Mouse (Mus musculus) liver, adult 2 months (tissue): ENCODE results near the gene Grhl1. TPM values are rescaled to one million over a fixed set of nuclear protein-coding genes. Genes with fewer than 3 reads are reported as not detected.

Experiments used
- DNase-seq: peaks from one replicate; pipeline ENCODE4 v3.0.0-alpha.2; 2011; ENCODE audit warnings: low read depth, low spot score; ENCODE audit errors: extremely low read depth
- H3K27ac ChIP-seq: fragments of 200-500 bp; replicated peaks from 2 replicates; pipeline ENCODE4 v1.5.1; 2012; ENCODE audit warnings: low read depth, mild to moderate bottlenecking, control low read depth, inconsistent platforms, low read length; ENCODE audit not compliant: insufficient read depth
- H3K27me3 ChIP-seq: fragments of 200-500 bp; 2 replicates; pipeline ENCODE4 v1.6.1; 2012; ENCODE audit warnings: mild to moderate bottlenecking, moderate library complexity, low read length, inconsistent platforms; ENCODE audit not compliant: control insufficient read depth, insufficient read depth
- H3K36me3 ChIP-seq: fragments of 200-500 bp; 2 replicates; pipeline ENCODE4 v1.6.1; 2012; ENCODE audit warnings: low read length, inconsistent platforms; ENCODE audit not compliant: control insufficient read depth, insufficient read depth
- H3K4me1 ChIP-seq: fragments of 200-500 bp; 2 replicates; pipeline ENCODE4 v1.6.1; 2011; ENCODE audit warnings: low read length; ENCODE audit not compliant: control insufficient read depth, insufficient read depth
- H3K4me3 ChIP-seq: fragments of 200-500 bp; 2 replicates; pipeline ENCODE4 v1.5.1; 2011; ENCODE audit warnings: low read depth, mild to moderate bottlenecking, control low read depth, low read length, moderate library complexity; ENCODE audit not compliant: insufficient read depth
- H3K79me2 ChIP-seq: fragments of 200-500 bp; 2 replicates; pipeline ENCODE4 v1.6.1; 2012; ENCODE audit warnings: inconsistent platforms, mild to moderate bottlenecking, low read length, moderate library complexity; ENCODE audit not compliant: control insufficient read depth, insufficient read depth
- H3K9ac ChIP-seq: fragments of 200-500 bp; 2 replicates; pipeline ENCODE4 v1.6.1; 2012; ENCODE audit warnings: low read depth, mild to moderate bottlenecking, control low read depth, inconsistent platforms, low read length
- CTCF ChIP-seq: fragments of 200-500 bp; IDR thresholded peaks from 2 replicates; pipeline ENCODE4 v1.5.1; 2011; ENCODE audit warnings: low read depth, low read length, control low read depth
- POLR2A ChIP-seq: fragments of 200-500 bp; IDR thresholded peaks from 2 replicates; pipeline ENCODE4 v1.6.1; 2011; ENCODE audit warnings: low read length, control low read depth; ENCODE audit not compliant: insufficient read depth; ENCODE audit errors: extremely low read depth
- WGBS: fragments of 180-500 bp; shearing (Covaris S2); methylation state at CpG from one replicate; pipeline ENCODE4 v1.1.7; 2018; 5-methylcytosine and 5-hydroxymethylcytosine counted together
- polyA plus RNA-seq: library from polyadenylated mRNA; depleted of rRNA; stranded (reverse); fragments of >200 nt; gene quantifications from 2 replicates; pipeline ENCODE4 v1.2.3, GENCODE M21; 2012
- total RNA-seq: library from RNA; depleted of rRNA; stranded (reverse); fragments of >200 nt; gene quantifications from 2 replicates; pipeline ENCODE4 v1.2.3, GENCODE M21; 2014

Gene Grhl1
- total and polyA plus RNA-seq, 2 experiments: 0.28 to 0.42 TPM

GRCm38 (mm10) chr12:24626401-24626800 lies 54.3 kb downstream of the Grhl1 start:
- Histone ChIP-seq H3K36me3 (no peaks in the 10 kb centered on the region), H3K27ac (peak overlapping the region; percentile 87), H3K79me2 (no peaks in the 10 kb centered on the region), H3K4me3 (no peak overlapping the region), H3K9ac (no peak overlapping the region; the same call in 1 of the 2 replicates), H3K27me3 (no peaks in the 10 kb centered on the region), H3K4me1 (peaks cover 16% of the 10 kb centered on the region)
- 22% methylated on average over 5 of the region's 5 CpGs for WGBS
- DNase-seq: peak; percentile 99
- TF ChIP-seq POLR2A: no peak
- TF ChIP-seq CTCF: no peak

- 16% methylated on average over 3 of the region's 3 CpGs for WGBS
- H3K36me3 ChIP-seq: no peaks in the 10 kb centered on the region
- no peaks in the 10 kb centered on the region for H3K79me2 ChIP-seq
- H3K27ac ChIP-seq: peak overlapping the region; percentile 87
- H3K4me1 ChIP-seq: peaks cover 16% of the 10 kb centered on the region
- peak overlapping the region; percentile 9 for H3K9ac ChIP-seq
- H3K27me3 ChIP-seq: no peaks in the 10 kb centered on the region
- peak; percentile 22; the same call in 1 of the 2 replicates for TF ChIP-seq CTCF
- TF ChIP-seq POLR2A: no peak
- H3K4me3 ChIP-seq: no peak overlapping the region
- DNase-seq: peak; percentile 99
Observed at GRCm38 (mm10) chr12:24627215-24627614, 55.1 kb downstream of the Grhl1 start.

- Histone ChIP-seq H3K27me3 (no peaks in the 10 kb centered on the region), H3K9ac (no peak overlapping the region), H3K36me3 (no peaks in the 10 kb centered on the region), H3K4me1 (peaks cover 16% of the 10 kb centered on the region), H3K79me2 (no peaks in the 10 kb centered on the region), H3K4me3 (no peak overlapping the region), H3K27ac (no peak overlapping the region)
- 77% methylated on average over 1 of the region's 1 CpGs for WGBS
- peak; percentile 66 for DNase-seq
- no peak for TF ChIP-seq POLR2A
- 0 out of 2 replicates have a peak, but pooled peaks have one; percentile 19 for TF ChIP-seq CTCF
Observed at GRCm38 (mm10) chr12:24630220-24630619, 58.1 kb downstream of the Grhl1 start.

- Histone ChIP-seq H3K4me3 (no peak overlapping the region), H3K9ac (no peak overlapping the region), H3K4me1 (peaks cover 6% of the 10 kb centered on the region), H3K27me3 (no peaks in the 10 kb centered on the region), H3K27ac (no peak overlapping the region), H3K79me2 (no peaks in the 10 kb centered on the region), H3K36me3 (no peaks in the 10 kb centered on the region)
- DNase-seq: no peak
- 69% methylated on average over 4 of the region's 4 CpGs for WGBS
- TF ChIP-seq CTCF (no peak), POLR2A (no peak)
Observed at GRCm38 (mm10) chr12:24632404-24632803, 60.3 kb downstream of the Grhl1 start.

GRCm38 (mm10) chr12:24633753-24634191 lies 61.7 kb downstream of the Grhl1 start:
- H3K9ac ChIP-seq: no peak overlapping the region
- H3K4me3 ChIP-seq: no peak overlapping the region
- H3K36me3 ChIP-seq: no peaks in the 10 kb centered on the region
- DNase-seq: no peak
- TF ChIP-seq POLR2A (no peak), CTCF (no peak)
- H3K79me2 ChIP-seq: no peaks in the 10 kb centered on the region
- WGBS: 69% methylated on average over 1 of the region's 1 CpGs
- no peak overlapping the region for H3K27ac ChIP-seq
- no peaks in the 10 kb centered on the region for H3K4me1 ChIP-seq
- no peaks in the 10 kb centered on the region for H3K27me3 ChIP-seq

- H3K9ac ChIP-seq: no peak overlapping the region
Observed at GRCm38 (mm10) chr12:24634212-24634611, 62.1 kb downstream of the Grhl1 start.

More at GRCm38 (mm10) chr12:24634212-24634611, 62.1 kb downstream of the Grhl1 start:
- Histone ChIP-seq H3K36me3 (no peaks in the 10 kb centered on the region), H3K27me3 (no peaks in the 10 kb centered on the region), H3K27ac (no peak overlapping the region), H3K79me2 (no peaks in the 10 kb centered on the region), H3K4me1 (no peaks in the 10 kb centered on the region), H3K4me3 (no peak overlapping the region)
- TF ChIP-seq CTCF: no peak
- TF ChIP-seq POLR2A: no peak
- 77% methylated on average over 4 of the region's 4 CpGs for WGBS
- DNase-seq: no peak
